Mouse (Mus musculus) activated CD4-positive, CD25-positive, alpha-beta regulatory T cell, adult 4 months (primary cell): ENCODE data around the gene Senp6. TPM values are rescaled to one million over a fixed set of nuclear protein-coding genes. Genes with fewer than 3 reads are reported as not detected.
A peak's percentile ranks its signal among the peaks of the same experiment; 100 is the strongest.
"Not testable (repeated sequence)": the region's sequence is repeated elsewhere in the genome, so short reads cannot be mapped to it uniquely, and the experiment has no call there.

Experiments used
- ATAC-seq: one replicate; pipeline ENCODE4 v1.8.0; 2017
- polyA plus RNA-seq, 2 experiments: library from polyadenylated mRNA; unstranded; fragments of 100-300 nt; shearing (Covaris generic); gene quantifications; one replicate each; pipeline ENCODE4 v1.2.1; 2017

Gene Senp6
- polyA plus RNA-seq, 2 experiments from 2014 or later = 57.9 to 62.8 TPM

DNA sequence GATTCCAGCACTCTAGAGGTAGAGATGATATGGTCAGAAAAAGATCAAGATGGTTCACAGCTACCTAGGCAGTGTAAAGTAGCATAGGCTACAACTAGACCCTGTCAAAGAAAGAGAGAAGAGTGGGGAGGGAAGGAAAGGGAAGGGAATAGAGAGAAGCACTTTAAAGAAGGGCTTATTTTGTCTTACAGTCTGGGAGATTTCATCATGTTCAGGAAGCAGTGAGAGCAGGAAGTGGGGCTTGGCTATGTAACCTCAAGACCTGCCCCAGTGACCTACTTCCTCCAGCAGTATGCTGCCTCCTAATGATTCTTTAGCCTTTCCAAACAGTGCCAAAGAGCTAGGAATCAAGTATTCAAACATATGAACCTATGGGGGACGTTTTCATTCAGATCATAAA lies 14.2 kb downstream of the Senp6 start:
- peak; percentile 89 for ATAC-seq

- no peak for ATAC-seq
Observed at GRCm38 (mm10) chr9:80084429-80085092, 17.9 kb downstream of the Senp6 start.

DNA sequence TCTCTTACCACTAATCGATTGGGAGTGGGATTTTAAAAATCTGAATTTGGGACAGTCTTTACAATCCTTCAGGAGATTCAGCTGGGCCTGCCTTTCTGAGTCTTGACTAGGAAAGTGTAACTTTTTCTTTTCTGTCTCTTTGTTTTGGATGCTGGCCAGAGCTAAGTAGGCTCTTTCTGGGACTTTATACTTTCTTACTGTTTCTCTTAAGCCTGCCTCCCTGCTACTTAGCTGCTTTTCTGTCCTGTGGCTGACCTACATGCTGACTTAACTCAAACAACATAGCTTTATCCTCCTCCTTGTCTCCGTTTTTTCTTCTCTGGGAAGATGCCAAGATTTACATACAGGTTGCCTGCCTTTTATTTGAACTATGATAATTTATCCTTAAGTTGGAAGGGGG lies 19.0 kb downstream of the Senp6 start:
- no peak for ATAC-seq

DNA sequence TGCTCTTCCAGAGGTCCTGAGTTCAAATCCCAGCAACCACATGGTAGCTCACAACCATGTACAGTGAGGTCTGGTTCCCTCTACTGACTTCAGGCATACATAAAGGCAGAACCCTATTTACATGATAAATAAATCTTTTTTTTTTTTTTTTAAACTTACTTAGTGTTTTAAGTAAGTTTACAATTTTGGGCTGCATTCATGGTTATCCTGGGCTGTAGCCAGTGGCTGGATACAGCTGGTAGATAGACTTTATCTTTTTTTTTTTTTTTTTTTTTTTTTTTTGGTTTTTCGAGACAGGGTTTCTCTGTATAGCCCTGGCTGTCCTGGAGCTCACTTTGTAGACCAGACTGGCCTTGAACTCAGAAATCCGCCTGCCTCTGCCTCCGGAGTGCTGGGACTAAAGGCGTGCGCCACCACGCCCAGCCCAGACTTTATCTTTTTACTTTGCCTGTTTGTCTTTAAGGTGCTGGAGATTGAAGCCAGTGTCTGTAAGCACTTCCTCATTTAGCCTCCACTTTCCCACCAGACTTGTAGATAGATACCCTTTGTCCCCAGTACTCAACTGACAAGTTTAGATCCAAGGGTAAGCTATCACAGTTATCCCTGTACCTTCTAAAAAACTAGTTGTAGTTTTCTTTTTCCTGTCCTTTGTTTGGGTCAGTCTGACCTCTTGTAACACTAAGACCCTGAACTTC lies 19.7 kb downstream of the Senp6 start:
- not testable (repeated sequence) for ATAC-seq

GRCm38 (mm10) chr9:80089409-80089808 lies 22.7 kb downstream of the Senp6 start:
- ATAC-seq = no peak

DNA sequence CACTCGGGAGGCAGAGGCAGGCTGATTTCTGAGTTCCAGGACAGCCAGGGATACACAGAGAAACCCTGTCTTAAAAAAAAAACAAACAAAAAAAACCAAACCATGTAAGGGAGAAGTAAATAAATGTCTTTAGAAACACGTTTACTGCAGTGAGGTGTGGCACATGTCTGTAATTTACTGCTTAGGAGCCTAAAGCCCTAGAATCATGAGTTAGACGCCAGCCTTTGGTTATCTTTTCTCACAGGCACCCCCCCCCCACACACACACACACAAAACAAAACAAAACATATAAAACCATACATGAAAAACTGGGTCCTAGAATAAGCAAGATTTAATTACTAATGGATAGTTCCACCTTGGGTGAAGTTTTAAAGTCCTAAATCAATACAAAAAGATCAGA lies 29.6 kb downstream of the Senp6 start:
- ATAC-seq = no peak

- ATAC-seq = no peak
Observed at GRCm38 (mm10) chr9:80145992-80146587, 79.4 kb downstream of the Senp6 start.

DNA sequence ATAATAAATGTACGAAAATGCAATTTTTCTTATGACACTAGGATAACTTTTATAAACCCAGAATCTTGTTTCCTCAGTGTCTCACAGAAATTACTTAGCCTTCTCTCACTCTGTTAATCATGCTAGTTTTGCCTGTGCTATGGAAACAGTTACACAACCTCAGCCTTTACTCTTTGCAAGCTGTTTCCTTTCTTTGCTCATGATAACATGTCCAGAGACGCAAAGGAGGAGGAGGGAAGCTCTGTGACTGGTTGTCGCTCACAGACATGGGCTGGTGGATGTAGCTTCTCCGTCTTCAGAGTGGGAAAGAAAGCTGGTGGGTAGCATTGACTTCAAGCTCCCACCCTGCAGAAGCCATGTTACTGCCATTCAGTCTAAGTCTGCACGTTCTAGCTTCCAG lies 82.9 kb downstream of the Senp6 start:
- ATAC-seq = no peak

DNA sequence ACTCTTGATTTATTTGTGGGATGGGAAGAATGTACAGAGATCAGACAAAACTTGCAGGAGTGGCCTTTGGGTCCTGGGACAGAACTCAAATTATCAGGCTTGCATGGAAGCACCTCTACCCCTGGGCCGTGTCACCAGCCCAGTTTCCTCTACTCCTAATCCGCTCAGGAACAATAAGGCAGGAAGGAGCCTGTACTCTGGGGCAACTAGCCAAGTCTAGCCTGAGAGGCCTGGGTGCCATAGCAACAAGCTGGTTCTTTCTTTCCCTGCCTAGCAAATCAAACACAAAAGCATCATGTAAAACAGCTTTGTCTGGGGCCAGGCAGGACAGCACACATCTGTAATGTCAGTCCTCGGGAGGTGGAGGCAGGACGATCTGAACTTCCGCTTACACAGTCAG lies 88.6 kb downstream of the Senp6 start:
- ATAC-seq = no peak

DNA sequence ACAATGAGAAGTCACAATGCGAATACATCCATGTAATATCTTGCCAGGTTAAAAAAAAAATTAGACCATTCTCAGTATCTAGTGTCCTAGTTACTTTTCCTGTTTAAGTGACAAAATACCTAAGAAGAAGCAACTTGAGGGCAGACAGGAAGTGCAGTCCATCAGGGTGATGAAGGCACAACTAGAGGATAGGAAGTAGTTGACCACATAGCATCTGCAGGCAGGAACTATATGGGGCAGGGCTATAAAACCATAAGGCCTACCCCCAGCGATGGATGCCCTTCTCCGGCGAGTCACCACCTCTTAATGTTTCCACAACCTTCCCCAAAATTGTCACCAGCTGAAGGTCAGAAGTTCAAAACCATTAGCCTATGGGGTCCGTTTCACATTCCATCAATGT lies 90.1 kb downstream of the Senp6 start:
- ATAC-seq = peak; percentile 57

DNA sequence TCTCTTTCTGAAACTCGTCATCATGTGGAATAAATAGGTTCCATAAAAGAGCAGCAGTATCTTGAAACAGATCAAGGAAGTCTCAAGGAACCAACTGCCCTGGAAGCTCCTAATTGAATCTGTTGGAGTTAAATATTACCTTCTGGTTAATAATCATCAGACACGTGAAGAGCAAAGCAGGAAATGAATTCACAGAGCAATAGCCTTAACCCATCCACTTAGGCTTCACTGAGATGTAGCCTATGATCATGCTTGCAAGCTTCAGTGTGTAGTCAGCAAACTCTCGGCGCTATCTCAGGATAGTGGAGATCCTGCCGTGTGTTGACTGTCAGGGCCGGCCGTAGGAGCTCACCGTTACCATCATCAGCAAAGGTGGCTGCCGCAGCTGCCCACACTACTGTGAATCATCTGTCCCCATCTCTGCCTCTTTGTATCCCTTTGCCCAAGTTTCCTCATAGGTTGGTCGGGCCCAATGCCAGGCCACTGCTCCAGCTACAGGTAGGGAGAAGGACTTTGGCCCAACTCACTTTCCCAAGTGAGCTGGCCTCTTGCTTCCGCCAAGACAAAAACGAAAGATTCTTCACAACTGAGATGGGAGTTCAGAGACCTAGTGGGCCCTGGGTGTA lies 91.2 kb downstream of the Senp6 start:
- ATAC-seq = no peak

GRCm38 (mm10) chr9:80158937-80159336 lies 92.2 kb downstream of the Senp6 start:
- ATAC-seq = no peak

- ATAC-seq = no peak
Observed at GRCm38 (mm10) chr9:80161451-80161850, 94.7 kb downstream of the Senp6 start.

GRCm38 (mm10) chr9:80163126-80163723 lies 96.5 kb downstream of the Senp6 start:
- no peak for ATAC-seq

GRCm38 (mm10) chr9:80164191-80164590 lies 97.5 kb downstream of the Senp6 start:
- ATAC-seq = peak; percentile 41

GRCm38 (mm10) chr9:80164611-80165474 lies 98.1 kb downstream of the Senp6 start, which contains the start of gene Myo6:
Myo6 (plus strand) TSS chr9:80165031.
- peak; percentile 77 for ATAC-seq

DNA sequence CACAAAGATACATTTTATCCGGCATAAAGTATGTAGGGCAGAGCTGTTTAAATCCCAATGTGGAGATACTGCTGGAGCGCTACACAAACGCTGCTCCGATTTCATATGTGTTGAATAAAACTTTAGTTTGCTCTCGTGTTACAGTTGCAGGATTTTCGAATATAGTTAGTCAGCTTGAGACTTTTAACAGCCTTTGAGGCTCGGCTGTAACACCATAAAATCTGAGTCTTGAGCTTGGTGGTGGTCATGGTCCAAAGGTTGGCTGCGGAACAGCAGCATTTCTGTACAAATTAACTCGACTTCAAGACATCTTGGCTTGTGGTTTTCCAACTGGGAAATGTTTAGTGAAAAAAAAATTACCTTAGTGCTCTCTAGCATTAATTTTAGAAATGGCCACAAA lies 99.0 kb downstream of the Senp6 start:
- no peak for ATAC-seq

GRCm38 (mm10) chr9:80166425-80166824 lies 99.7 kb downstream of the Senp6 start:
- ATAC-seq = no peak

DNA sequence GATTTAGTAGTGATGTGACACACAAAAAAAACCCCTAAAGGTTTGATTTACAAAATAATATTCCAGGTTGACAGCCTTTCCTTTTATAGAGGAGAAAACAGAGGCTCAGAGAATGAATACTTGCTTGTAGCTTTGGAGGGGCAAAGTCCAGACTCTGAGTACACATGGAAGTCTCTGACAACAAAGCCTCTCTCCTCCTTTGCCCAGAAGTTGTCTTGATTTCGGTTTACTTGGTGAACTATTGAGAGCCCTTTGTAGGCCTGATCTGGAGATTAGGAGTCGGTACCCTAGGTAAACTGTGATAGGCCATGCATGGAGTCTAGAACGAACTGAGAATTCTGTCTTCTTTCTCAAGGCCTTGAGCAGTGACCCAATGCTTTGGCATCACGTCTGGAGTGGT lies 100.4 kb downstream of the Senp6 start:
- no peak for ATAC-seq

GRCm38 (mm10) chr9:80169551-80169950 lies 102.8 kb downstream of the Senp6 start:
- ATAC-seq = no peak

GRCm38 (mm10) chr9:80171241-80171640 lies 104.5 kb downstream of the Senp6 start:
- no peak for ATAC-seq
